Mouse (Mus musculus): ENCODE measurements around the gene Galk1.

DNA sequence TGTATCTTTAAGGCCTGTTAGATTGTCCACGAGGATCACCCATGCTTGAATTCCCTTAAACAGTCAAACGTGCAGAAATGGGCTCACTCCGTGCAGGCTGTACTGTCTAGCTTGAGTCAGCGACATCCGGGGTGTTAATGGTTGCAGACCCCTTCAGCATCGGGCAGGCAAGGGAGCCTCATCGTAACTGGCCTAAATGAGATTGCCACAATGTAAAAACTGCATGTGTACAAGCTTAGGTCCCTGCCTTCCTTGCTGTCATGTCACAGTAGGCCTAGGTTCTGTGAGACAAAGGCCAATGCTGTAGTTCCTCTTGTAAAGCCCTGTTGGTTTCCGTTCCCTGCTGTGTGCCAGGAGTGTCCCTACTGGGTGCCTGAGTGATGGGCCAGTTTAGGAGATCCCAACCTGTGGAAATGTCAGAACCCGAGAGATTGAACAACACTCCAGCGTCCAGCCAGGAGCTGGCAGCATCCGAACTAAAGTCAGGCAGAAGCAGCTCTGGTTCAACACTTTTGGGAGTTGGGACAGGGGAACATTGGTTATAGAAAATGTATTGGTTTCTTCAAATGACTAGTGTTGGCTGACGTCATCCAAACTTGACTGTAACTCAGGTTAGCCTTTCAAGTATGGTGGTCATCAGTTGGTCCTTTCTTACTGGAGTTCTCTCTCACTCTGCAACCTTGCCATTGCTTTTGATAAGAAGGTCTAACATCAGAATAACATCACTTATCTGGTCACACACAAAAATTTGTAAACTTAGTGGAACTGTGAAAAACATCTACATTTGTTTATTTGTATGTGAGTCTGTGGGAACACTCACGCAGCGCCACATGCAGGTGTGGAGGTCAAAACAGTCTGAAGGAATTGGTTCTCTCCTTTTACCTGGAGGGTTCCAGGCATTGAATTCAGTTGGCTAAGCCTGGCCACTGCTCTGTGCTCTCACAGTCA lies 18.7 kb upstream of the Galk1 start:
- TF ChIP-seq CTCF (IDR thresholded peaks at IDR 0.05 in 2 of 3, conservative IDR thresholded peaks at IDR 0.05 in 1 of 3; ENCODE audit: control insufficient read depth in 1 of 3, insufficient read depth in 1 of 3, low read depth in 2 of 3, low read length in 3 of 3, poor library complexity in 1 of 3, severe bottlenecking in 1 of 3) = peak in 2 of 3 experiments; percentile 29 to 41; a peak in 4 of 6 replicates
- peak; percentile 79 for TF ChIP-seq MXI1 (IDR thresholded peaks at IDR 0.05; ENCODE audit: low read depth, low read length)
- no peak for TF ChIP-seq MAFK (IDR thresholded peaks at IDR 0.05; ENCODE audit: borderline replicate concordance, low read depth, low read length)
- no peak for TF ChIP-seq CHD2 (IDR thresholded peaks at IDR 0.05; ENCODE audit: low read length)
- no peak for TF ChIP-seq TAL1 (IDR thresholded peaks at IDR 0.05; ENCODE audit: low read length)
